Mouse (Mus musculus) heart, postnatal 25 days (tissue): ENCODE data around the gene Nos1. TPM values are rescaled to one million over a fixed set of nuclear protein-coding genes. Genes with fewer than 3 reads are reported as not detected.

Experiments used
- DNase-seq: peaks from one replicate; pipeline ENCODE4 v3.0.0; 2022; ENCODE audit warnings: low spot score
- intact Hi-C: fragments of 180-260 bp; cut with DNase I; formaldehyde crosslinking; loops from one replicate; pipeline ENCODE4 v1.15.1; 2025
- total RNA-seq, 2 experiments: library from RNA; stranded (reverse); gene quantifications; 2 replicates each; pipeline ENCODE4 v1.2.3; 2021

Gene Nos1
- total RNA-seq, result under 1 TPM; 0.39 TPM

GRCm38 (mm10) chr5:117780681-117781080, at the start of gene Nos1:
Gene Nos1 (plus strand): TSS chr5:117781032.
- intact Hi-C loops, result no loop called here
- DNase-seq, result no peak

GRCm38 (mm10) chr5:117731311-117731710, 49.5 kb upstream of the Nos1 start:
- intact Hi-C loops, result no loop called here
- DNase-seq, result no peak

GRCm38 (mm10) chr5:117744654-117745178, 36.1 kb upstream of the Nos1 start:
- DNase-seq, result no peak
- intact Hi-C loops, result no loop called here

- intact Hi-C loops, result no loop called here
- no peak for DNase-seq
Measured at GRCm38 (mm10) chr5:117749353-117749752, 31.5 kb upstream of the Nos1 start.

- no peak for DNase-seq
- intact Hi-C loops, result no loop called here
Measured at GRCm38 (mm10) chr5:117757696-117758482, 22.9 kb upstream of the Nos1 start.

- DNase-seq, result no peak
- intact Hi-C loops, result no loop called here
Measured at GRCm38 (mm10) chr5:117761181-117761832, 19.5 kb upstream of the Nos1 start.

GRCm38 (mm10) chr5:117764496-117764895, 16.3 kb upstream of the Nos1 start:
- intact Hi-C loops, result no loop called here
- no peak for DNase-seq

- DNase-seq, result peak; percentile 4
- intact Hi-C loops, result no loop called here
Measured at GRCm38 (mm10) chr5:117779175-117779574, 1.7 kb upstream of the Nos1 start.

GRCm38 (mm10) chr5:117781178-117781577, 346 bp downstream of the Nos1 start:
- no peak for DNase-seq
- intact Hi-C loops, result no loop called here

GRCm38 (mm10) chr5:117790071-117790470, 9.2 kb downstream of the Nos1 start:
- DNase-seq, result no peak
- intact Hi-C loops, result no loop called here

GRCm38 (mm10) chr5:117791875-117792274, 11.0 kb downstream of the Nos1 start:
- no peak for DNase-seq
- intact Hi-C loops, result no loop called here

GRCm38 (mm10) chr5:117800849-117801248, 20.0 kb downstream of the Nos1 start:
- no peak for DNase-seq
- intact Hi-C loops, result loop anchor here (5.0 kb wide), 1 partner anchor 89 kb away; no protein-coding TSS in a partner anchor

GRCm38 (mm10) chr5:117802071-117802521, 21.3 kb downstream of the Nos1 start:
- intact Hi-C loops, result loop anchor here (5.0 kb wide), 1 partner anchor 90 kb away; no protein-coding TSS in a partner anchor
- DNase-seq, result no peak

- intact Hi-C loops, result loop anchor here (5.0 kb wide), 1 partner anchor 91 kb away; no protein-coding TSS in a partner anchor
- no peak for DNase-seq
Measured at GRCm38 (mm10) chr5:117803551-117803950, 22.7 kb downstream of the Nos1 start.

GRCm38 (mm10) chr5:117810930-117811329, 30.1 kb downstream of the Nos1 start:
- intact Hi-C loops, result no loop called here

GRCm38 (mm10) chr5:117818800-117819199, 38.0 kb downstream of the Nos1 start:
- intact Hi-C loops, result no loop called here
- DNase-seq, result no peak

More at GRCm38 (mm10) chr5:117810930-117811329, 30.1 kb downstream of the Nos1 start:
- DNase-seq, result no peak

- no peak for DNase-seq
- intact Hi-C loops, result no loop called here
Measured at GRCm38 (mm10) chr5:117820445-117820844, 39.6 kb downstream of the Nos1 start.

- intact Hi-C loops, result no loop called here
Measured at GRCm38 (mm10) chr5:117823811-117824210, 43.0 kb downstream of the Nos1 start.

GRCm38 (mm10) chr5:117824486-117824885, 43.7 kb downstream of the Nos1 start:
- DNase-seq, result no peak
- intact Hi-C loops, result no loop called here

More at GRCm38 (mm10) chr5:117823811-117824210, 43.0 kb downstream of the Nos1 start:
- no peak for DNase-seq

GRCm38 (mm10) chr5:117825336-117825735, 44.5 kb downstream of the Nos1 start:
- intact Hi-C loops, result no loop called here
- no peak for DNase-seq

GRCm38 (mm10) chr5:117827366-117827765, 46.5 kb downstream of the Nos1 start:
- intact Hi-C loops, result no loop called here
- DNase-seq, result no peak
